Mouse (Mus musculus) stomach, embryonic 15.5 days (tissue): ENCODE results near the gene Spg20. TPM values are rescaled to one million over a fixed set of nuclear protein-coding genes. Genes with fewer than 3 reads are reported as not detected.

Source experiments
- ATAC-seq: fragments of 200-750 bp; cut with Nextera tagmentation; 2 replicates; pipeline ENCODE4 v1.8.0; 2017; ENCODE audit warnings: low read depth, moderate number of reproducible peaks, moderate TSS enrichment; ENCODE audit not compliant: insufficient read depth, low FRiP score
- H3K27ac ChIP-seq: fragments of 300-500 bp; sonication (generic); 2 replicates; pipeline ENCODE4 v1.5.1; 2015; ENCODE audit warnings: mild to moderate bottlenecking, inconsistent platforms
- H3K27me3 ChIP-seq: fragments of 300-500 bp; sonication (generic); replicated peaks from 2 replicates; pipeline ENCODE4 v1.6.1; 2015; ENCODE audit warnings: inconsistent platforms
- H3K36me3 ChIP-seq: fragments of 300-500 bp; sonication (generic); 2 replicates; pipeline ENCODE4 v1.6.1; 2015; ENCODE audit warnings: inconsistent platforms
- H3K4me1 ChIP-seq: fragments of 300-500 bp; sonication (generic); 2 replicates; pipeline ENCODE4 v1.6.1; 2015; ENCODE audit warnings: inconsistent platforms
- H3K4me2 ChIP-seq: fragments of 300-500 bp; sonication (generic); 2 replicates; pipeline ENCODE4 v1.6.1; 2015; ENCODE audit warnings: mild to moderate bottlenecking, inconsistent platforms
- H3K4me3 ChIP-seq: fragments of 300-500 bp; sonication (generic); replicated peaks from 2 replicates; pipeline ENCODE4 v1.5.1; 2015; ENCODE audit warnings: inconsistent platforms
- H3K9ac ChIP-seq: fragments of 300-500 bp; sonication (generic); 2 replicates; pipeline ENCODE4 v1.6.1; 2015; ENCODE audit warnings: inconsistent platforms
- H3K9me3 ChIP-seq: fragments of 300-500 bp; sonication (generic); 2 replicates; pipeline ENCODE4 v1.6.1; 2016; ENCODE audit warnings: inconsistent platforms
- WGBS: fragments of 180-500 bp; shearing (Covaris S2); methylation state at CpG from one replicate; pipeline ENCODE4 v1.1.7; 2015; 5-methylcytosine and 5-hydroxymethylcytosine counted together
- polyA plus RNA-seq: library from polyadenylated mRNA; unstranded; fragments of >200 nt; fragmentation: Nextera tagmentation; extraction: Ambion mirVana; gene quantifications from 2 replicates; pipeline ENCODE4 v1.2.1, GENCODE M21; 2015

Spg20 gene
- polyA plus RNA-seq, 1 experiment from 2014 or later, result 35.2 TPM

- Histone ChIP-seq H3K4me1 (no peaks in the 10 kb centered on the region), H3K36me3 (peaks cover 33% of the 10 kb centered on the region), H3K4me3 (no peak overlapping the region), H3K9me3 (no peaks in the 10 kb centered on the region), H3K27ac (no peak overlapping the region), H3K27me3 (no peaks in the 10 kb centered on the region), H3K4me2 (no peak overlapping the region), H3K9ac (no peak overlapping the region)
- WGBS, result 89% methylated on average over 4 of the region's 4 CpGs
- no peak for ATAC-seq
These were observed 17.3 kb downstream of the Spg20 start for GRCm38 (mm10) chr3:55129181-55129692.

GRCm38 (mm10) chr3:55131576-55132233 lies 19.8 kb downstream of the Spg20 start:
- Histone ChIP-seq H3K27me3 (no peaks in the 10 kb centered on the region), H3K4me2 (no peak overlapping the region), H3K4me3 (no peak overlapping the region), H3K36me3 (peaks cover 37% of the 10 kb centered on the region), H3K4me1 (no peaks in the 10 kb centered on the region), H3K9me3 (no peaks in the 10 kb centered on the region), H3K27ac (no peak overlapping the region), H3K9ac (no peak overlapping the region)
- 93% methylated on average over 6 of the region's 6 CpGs for WGBS
- ATAC-seq, result no peak

- no peak for ATAC-seq
- no peaks in the 10 kb centered on the region for H3K9me3 ChIP-seq
- H3K4me3 ChIP-seq, result no peak within 1 kb of the TSS
- peaks cover 23% of the 10 kb centered on the region for H3K36me3 ChIP-seq
- no peak within 1 kb of the TSS for H3K9ac ChIP-seq
- H3K27me3 ChIP-seq, result no peaks in the 10 kb centered on the region
- no peak within 1 kb of the TSS for H3K27ac ChIP-seq
- no peaks in the 10 kb centered on the region for H3K4me1 ChIP-seq
- no peak within 1 kb of the TSS for H3K4me2 ChIP-seq
These were observed 25.1 kb downstream of the Spg20 start, which contains the start of gene Ccdc169 for GRCm38 (mm10) chr3:55137039-55137438. Gene Ccdc169, plus strand, starts transcription at chr3:55137339.

- no peaks in the 10 kb centered on the region for H3K27me3 ChIP-seq
- H3K4me3 ChIP-seq, result no peak overlapping the region
- no peak overlapping the region for H3K4me2 ChIP-seq
- no peak for ATAC-seq
- no peaks in the 10 kb centered on the region for H3K9me3 ChIP-seq
- no peak overlapping the region for H3K9ac ChIP-seq
- no peaks in the 10 kb centered on the region for H3K4me1 ChIP-seq
- no peak overlapping the region for H3K27ac ChIP-seq
- WGBS, result 93% methylated on average over 12 of the region's 12 CpGs
- H3K36me3 ChIP-seq, result peaks cover 12% of the 10 kb centered on the region
These were observed 27.9 kb downstream of the Spg20 start for GRCm38 (mm10) chr3:55139837-55140236.

- H3K4me1 ChIP-seq, result no peaks in the 10 kb centered on the region
- peaks cover 3% of the 10 kb centered on the region for H3K36me3 ChIP-seq
- H3K9me3 ChIP-seq, result no peaks in the 10 kb centered on the region
- H3K4me3 ChIP-seq, result no peak overlapping the region
- no peak overlapping the region for H3K9ac ChIP-seq
- no peaks in the 10 kb centered on the region for H3K27me3 ChIP-seq
- no peak for ATAC-seq
- no peak overlapping the region for H3K27ac ChIP-seq
- 81% methylated on average over 2 of the region's 2 CpGs for WGBS
- H3K4me2 ChIP-seq, result no peak overlapping the region
These were observed 29.5 kb downstream of the Spg20 start for GRCm38 (mm10) chr3:55141401-55141800.

GRCm38 (mm10) chr3:55144916-55145315 lies 33.0 kb downstream of the Spg20 start:
- 83% methylated on average over 4 of the region's 4 CpGs for WGBS

GRCm38 (mm10) chr3:55146441-55146840 lies 34.5 kb downstream of the Spg20 start:
- 78% methylated on average over 6 of the region's 6 CpGs for WGBS
- Histone ChIP-seq H3K36me3 (no peaks in the 10 kb centered on the region), H3K27ac (no peak overlapping the region), H3K27me3 (no peaks in the 10 kb centered on the region), H3K4me2 (no peak overlapping the region), H3K9me3 (no peaks in the 10 kb centered on the region), H3K4me1 (no peaks in the 10 kb centered on the region), H3K4me3 (no peak overlapping the region), H3K9ac (no peak overlapping the region)
- no peak for ATAC-seq

More at GRCm38 (mm10) chr3:55144916-55145315, 33.0 kb downstream of the Spg20 start:
- Histone ChIP-seq H3K36me3 (no peaks in the 10 kb centered on the region), H3K4me3 (no peak overlapping the region), H3K27me3 (no peaks in the 10 kb centered on the region), H3K27ac (no peak overlapping the region), H3K4me1 (no peaks in the 10 kb centered on the region), H3K9me3 (no peaks in the 10 kb centered on the region), H3K4me2 (no peak overlapping the region), H3K9ac (no peak overlapping the region)
- ATAC-seq, result no peak

- Histone ChIP-seq H3K4me3 (no peak overlapping the region), H3K9ac (no peak overlapping the region), H3K4me2 (no peak overlapping the region), H3K4me1 (no peaks in the 10 kb centered on the region), H3K27ac (no peak overlapping the region), H3K27me3 (no peaks in the 10 kb centered on the region), H3K36me3 (no peaks in the 10 kb centered on the region), H3K9me3 (no peaks in the 10 kb centered on the region)
- 84% methylated on average over 2 of the region's 2 CpGs for WGBS
- ATAC-seq, result no peak
These were observed 35.2 kb downstream of the Spg20 start for GRCm38 (mm10) chr3:55147156-55147555.

GRCm38 (mm10) chr3:55148091-55148490 lies 36.2 kb downstream of the Spg20 start:
- Histone ChIP-seq H3K27ac (no peak overlapping the region), H3K9me3 (no peaks in the 10 kb centered on the region), H3K4me3 (no peak overlapping the region), H3K36me3 (no peaks in the 10 kb centered on the region), H3K9ac (no peak overlapping the region), H3K4me1 (no peaks in the 10 kb centered on the region), H3K4me2 (no peak overlapping the region), H3K27me3 (no peaks in the 10 kb centered on the region)
- 39% methylated on average over 3 of the region's 3 CpGs for WGBS
- ATAC-seq, result no peak

- ATAC-seq, result no peak
- H3K9me3 ChIP-seq, result no peaks in the 10 kb centered on the region
- no peak overlapping the region for H3K4me2 ChIP-seq
- 49% methylated on average over 7 of the region's 7 CpGs for WGBS
- no peak overlapping the region for H3K27ac ChIP-seq
- no peaks in the 10 kb centered on the region for H3K36me3 ChIP-seq
- no peaks in the 10 kb centered on the region for H3K4me1 ChIP-seq
- no peak overlapping the region for H3K4me3 ChIP-seq
- no peak overlapping the region for H3K9ac ChIP-seq
- no peaks in the 10 kb centered on the region for H3K27me3 ChIP-seq
These were observed 39.9 kb downstream of the Spg20 start for GRCm38 (mm10) chr3:55151656-55152433.

- Histone ChIP-seq H3K4me3 (no peak overlapping the region), H3K36me3 (no peaks in the 10 kb centered on the region), H3K9me3 (no peaks in the 10 kb centered on the region), H3K9ac (no peak overlapping the region), H3K4me1 (no peaks in the 10 kb centered on the region), H3K27ac (no peak overlapping the region), H3K27me3 (no peaks in the 10 kb centered on the region), H3K4me2 (no peak overlapping the region)
- no peak for ATAC-seq
- 63% methylated on average over 6 of the region's 6 CpGs for WGBS
These were observed 40.9 kb downstream of the Spg20 start for GRCm38 (mm10) chr3:55152673-55153334.

- H3K9me3 ChIP-seq, result no peaks in the 10 kb centered on the region
- no peak overlapping the region for H3K4me3 ChIP-seq
- no peak overlapping the region for H3K9ac ChIP-seq
- H3K36me3 ChIP-seq, result no peaks in the 10 kb centered on the region
- WGBS, result 84% methylated on average over 7 of the region's 7 CpGs
- no peak for ATAC-seq
- no peaks in the 10 kb centered on the region for H3K4me1 ChIP-seq
- no peak overlapping the region for H3K4me2 ChIP-seq
- H3K27me3 ChIP-seq, result no peaks in the 10 kb centered on the region
- no peak overlapping the region for H3K27ac ChIP-seq
These were observed 42.3 kb downstream of the Spg20 start for GRCm38 (mm10) chr3:55154163-55154562.
